Mouse (Mus musculus) activated CD4-positive, CD25-positive, alpha-beta regulatory T cell, adult 4 months (primary cell): Measurements from ENCODE around the gene Nckipsd. TPM values are rescaled to one million over a fixed set of nuclear protein-coding genes. Genes with fewer than 3 reads are reported as not detected.

Experiments
- ATAC-seq: one replicate; pipeline ENCODE4 v1.8.0; 2017
- polyA plus RNA-seq, 2 experiments: library from polyadenylated mRNA; unstranded; fragments of 100-300 nt; shearing (Covaris generic); gene quantifications; one replicate each; pipeline ENCODE4 v1.2.1; 2017

Gene Nckipsd
- polyA plus RNA-seq, 2 experiments from 2014 or later = 3.9 to 7.3 TPM

DNA sequence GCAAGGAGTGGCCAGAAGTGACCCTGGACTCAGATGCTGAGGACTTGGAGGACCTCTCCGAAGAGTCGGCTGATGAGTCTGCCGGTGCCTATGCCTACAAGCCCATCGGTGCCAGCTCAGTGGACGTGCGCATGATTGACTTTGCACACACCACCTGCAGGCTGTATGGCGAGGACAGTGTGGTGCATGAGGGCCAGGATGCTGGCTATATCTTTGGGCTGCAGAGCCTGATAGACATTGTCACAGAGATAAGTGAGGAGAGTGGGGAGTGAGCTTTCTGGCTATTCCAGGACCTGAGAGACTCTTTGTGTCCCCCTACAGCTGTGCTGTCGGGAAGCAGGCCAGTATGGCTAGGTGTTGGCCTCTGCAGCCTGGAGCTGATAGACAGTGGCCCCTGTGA, 2.4 kb upstream of the Nckipsd start:
- ATAC-seq = no peak

GRCm38 (mm10) chr9:108806379-108806778, 1.8 kb upstream of the Nckipsd start:
- no peak for ATAC-seq

DNA sequence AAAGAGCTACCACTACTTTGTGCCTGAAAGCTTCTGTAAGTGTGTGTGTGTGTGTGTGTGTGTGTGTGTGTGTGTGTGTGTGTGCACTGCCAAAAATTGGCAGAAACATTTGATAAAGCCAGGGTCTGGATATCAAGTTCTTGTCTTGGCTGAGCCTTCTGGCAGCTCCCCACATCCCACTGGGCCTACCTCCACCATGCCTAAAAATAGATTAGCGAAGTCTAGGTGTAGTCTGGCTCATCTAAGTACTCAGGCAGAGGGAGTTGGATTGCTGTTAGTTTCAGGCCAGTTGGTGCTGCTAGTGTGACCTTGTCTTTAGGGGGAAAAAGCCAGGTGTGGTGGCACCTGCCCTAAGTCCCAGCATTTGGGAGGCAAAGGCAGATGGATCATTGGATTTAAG, 1.3 kb upstream of the Nckipsd start:
- no peak for ATAC-seq

DNA sequence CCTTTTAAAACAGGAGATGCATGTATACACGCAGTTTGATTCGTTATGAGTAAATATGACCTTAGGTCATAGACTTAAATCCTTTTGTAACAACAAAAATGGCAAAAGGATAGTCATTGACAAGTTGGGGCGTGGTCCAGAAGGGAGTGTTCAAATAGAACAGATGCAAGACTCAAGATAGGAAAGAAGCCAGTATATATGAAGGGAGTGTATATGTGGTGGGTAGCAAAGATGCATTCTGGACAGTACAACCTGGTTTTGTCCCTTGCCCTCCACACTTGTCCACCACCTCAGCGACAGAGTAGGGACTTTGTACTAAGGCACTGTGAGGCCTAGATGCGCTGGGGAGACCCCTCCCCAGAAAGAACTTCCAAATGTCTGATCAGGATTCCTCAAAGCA, 494 bp upstream of the Nckipsd start:
- no peak for ATAC-seq

DNA sequence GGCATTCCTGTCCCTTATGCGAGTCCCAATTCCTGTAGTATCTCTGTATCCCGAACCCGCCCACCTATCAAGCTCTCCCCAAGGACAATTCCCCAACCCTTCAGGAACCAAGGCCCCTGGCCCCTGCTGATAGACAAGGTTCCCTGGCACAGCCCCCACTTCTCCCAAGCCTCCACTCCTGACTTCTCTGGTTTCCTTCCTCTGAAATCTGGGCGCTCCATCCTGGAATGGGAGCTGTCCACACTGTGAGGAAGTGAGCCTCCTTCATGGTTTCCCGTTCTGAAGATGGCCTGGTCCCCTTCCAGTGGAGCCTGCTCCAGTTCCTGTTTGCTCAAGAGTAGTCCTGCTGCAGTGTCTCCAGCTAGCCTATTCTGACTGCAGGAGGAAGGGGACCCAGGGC, 1.0 kb downstream of the Nckipsd start:
- no peak for ATAC-seq

DNA sequence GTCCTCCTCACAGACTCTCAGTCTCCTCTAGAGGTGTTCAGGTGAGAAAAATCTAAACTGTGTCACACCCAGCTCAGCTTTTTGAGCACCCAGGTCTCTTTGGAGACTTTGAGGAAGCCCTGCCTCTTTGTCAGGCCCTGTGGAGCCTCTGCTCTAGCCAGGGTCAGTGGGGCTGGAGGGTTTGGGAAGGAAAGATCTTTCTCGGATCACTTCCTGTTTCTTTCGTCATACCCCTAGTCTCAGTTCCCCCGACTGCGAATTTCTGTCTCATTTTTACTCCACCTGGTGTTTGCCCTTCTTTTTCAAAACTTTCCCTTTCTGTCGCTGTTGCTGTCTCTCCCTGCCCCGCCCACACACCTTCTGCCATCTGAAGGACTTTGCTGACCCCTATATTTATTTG, 1.6 kb downstream of the Nckipsd start:
- ATAC-seq = no peak

- ATAC-seq = no peak
Measured at GRCm38 (mm10) chr9:108810516-108810915, 2.3 kb downstream of the Nckipsd start.

DNA sequence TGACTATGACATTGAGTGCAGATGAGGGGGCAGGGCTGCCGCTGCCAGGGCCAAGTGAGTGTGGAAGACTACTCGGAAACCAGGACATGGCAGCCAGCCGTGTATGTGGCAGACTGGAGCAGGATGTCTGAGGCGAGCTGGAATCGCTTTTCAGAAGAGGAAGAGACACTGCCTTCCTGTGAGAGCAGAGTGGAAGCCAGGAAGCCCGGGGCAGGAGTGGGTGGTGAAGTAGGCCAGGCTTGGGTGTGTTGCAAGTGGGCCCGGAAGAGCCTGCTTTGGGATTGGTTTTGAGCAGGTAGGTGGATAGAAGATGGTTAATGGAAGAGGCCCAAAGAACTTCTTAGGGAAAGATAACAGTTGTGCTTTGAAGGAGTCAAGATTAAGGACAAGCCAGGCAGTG, 7.4 kb downstream of the Nckipsd start:
- no peak for ATAC-seq

GRCm38 (mm10) chr9:108819495-108819894, 11.3 kb downstream of the Nckipsd start:
- ATAC-seq = no peak

- ATAC-seq = no peak
Measured at GRCm38 (mm10) chr9:108820077-108820476, 11.9 kb downstream of the Nckipsd start.

DNA sequence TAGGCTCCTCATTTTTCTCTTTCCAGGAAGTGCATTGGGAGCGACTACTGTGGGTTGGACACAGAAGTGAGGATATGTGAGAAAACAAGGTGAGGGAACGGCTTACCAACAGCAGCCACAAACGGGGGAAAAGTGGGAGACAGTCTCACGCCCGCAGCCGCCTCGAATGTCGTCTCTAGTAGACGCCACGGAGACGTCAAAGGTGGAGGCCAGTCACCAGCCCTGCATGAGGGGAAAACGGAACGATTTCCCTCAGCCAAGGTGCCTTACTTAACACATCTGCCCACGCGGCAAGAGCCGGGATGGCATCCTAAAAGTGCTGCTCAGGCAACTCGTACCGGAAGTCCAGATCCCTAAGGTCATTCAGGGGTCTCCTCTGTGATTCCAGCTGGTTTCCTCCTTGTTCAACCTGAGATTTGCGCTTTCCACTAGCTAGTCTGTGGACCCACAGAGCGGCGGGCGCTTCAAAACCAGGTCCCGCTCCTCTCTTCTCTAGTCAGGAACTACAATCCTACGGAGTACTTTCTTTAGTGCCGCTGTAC, 16.0 kb downstream of the Nckipsd start:
- ATAC-seq = no peak

DNA sequence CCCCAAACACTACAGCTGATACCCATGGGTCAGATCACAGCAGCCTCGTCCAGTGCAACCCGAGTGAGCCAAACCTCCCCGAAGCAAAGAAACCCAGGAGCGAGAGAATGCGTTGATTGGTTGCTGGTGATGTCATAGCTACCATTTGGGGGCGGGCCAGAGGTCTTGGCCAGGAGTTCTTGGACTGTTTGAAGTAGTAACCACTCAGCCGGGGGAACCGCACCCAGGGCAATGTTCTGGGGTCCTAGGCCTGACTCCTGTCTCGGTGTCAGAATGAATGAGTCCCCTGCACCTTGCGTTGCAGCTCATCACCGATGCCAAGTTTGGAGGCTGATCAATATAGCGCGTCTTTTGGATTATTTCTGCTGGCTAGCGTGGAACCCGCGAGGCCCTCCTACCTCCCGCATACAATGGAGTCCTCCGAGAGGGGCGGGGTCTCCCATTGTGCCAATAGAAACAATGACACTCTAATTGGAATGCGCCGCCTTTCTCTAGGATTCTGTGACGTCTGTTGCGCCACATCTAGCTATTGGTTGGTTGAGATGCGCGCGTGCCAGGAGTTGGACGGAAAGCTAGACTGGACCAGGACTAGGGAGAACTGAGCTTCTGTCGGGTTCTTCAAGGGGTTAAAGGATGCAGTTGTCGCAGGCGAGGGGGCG, 16.7 kb downstream of the Nckipsd start:
- ATAC-seq = no peak

DNA sequence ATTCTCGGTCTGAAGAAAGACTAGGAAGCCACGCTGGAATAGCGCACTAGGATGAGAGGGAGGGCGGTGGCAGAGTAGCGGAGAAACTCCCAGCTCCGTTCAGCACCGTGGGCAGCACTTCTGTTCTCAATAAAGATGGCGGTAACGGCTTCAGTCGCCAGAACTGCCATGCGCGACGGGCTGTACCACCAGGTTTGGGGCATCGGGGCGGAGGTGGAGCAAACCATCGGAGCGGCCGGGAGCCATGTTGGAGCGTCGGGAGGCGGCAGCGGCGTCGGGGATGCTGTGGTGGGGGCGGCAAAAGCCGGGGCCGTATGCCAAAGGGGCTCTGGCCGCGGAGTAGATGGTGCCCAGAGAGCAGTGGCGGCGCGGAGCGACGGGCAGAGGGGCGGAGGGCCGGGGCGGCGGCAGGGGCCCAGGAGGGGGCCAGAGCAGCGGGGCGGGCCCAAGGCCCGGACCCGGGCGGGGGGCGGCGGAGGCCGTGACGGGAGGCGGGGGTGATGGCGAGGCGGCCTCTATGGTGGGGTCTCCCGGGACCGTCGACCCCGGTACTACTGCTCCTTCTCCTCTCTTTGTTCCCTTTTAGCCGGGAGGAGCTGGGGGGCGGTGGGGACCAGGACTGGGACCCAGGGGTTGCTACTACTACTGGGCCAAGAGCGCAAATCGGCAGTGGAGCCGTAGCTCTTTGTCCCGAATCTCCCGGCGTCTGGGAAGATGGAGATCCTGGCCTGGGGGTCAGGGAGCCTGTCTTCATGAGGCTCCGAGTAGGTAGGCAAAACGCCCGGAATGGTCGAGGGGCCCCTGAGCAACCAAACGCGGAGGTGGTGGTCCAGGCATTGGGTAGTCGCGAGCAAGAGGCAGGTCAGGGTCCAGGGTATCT, 17.9 kb downstream of the Nckipsd start, which contains the start of gene Celsr3:
Celsr3 (plus strand) TSS at position 501 of the 880 bp plus-strand sequence.
- ATAC-seq = no peak

DNA sequence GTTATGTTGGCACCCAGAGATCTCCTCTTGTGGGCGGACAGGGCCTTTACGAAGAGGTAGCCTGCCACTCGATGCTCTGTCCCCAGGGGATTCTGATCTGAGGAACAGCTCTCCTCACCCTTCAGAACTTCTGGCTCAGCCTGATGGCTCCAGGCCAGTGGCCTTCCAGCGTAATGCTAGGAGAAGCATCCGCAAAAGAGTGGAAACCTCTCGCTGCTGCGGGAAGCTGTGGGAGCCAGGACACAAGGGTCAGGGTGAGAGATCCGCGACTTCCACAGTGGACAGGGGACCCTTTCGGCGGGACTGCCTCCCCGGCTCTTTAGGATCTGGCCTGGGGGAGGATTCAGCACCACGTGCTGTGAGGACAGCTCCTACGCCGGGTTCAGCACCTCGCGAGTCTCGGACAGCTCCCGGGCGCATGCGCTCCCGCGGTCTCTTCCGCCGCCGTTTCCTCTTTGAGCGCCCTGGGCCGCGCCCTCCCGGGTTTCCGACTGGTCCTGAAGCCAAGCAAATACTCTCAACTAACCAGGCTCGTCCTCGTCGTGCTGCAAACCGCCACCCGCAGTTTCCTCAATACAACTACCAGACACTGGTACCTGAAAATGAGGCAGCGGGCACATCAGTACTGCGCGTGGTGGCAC, 18.7 kb downstream of the Nckipsd start:
- ATAC-seq = peak; percentile 36

DNA sequence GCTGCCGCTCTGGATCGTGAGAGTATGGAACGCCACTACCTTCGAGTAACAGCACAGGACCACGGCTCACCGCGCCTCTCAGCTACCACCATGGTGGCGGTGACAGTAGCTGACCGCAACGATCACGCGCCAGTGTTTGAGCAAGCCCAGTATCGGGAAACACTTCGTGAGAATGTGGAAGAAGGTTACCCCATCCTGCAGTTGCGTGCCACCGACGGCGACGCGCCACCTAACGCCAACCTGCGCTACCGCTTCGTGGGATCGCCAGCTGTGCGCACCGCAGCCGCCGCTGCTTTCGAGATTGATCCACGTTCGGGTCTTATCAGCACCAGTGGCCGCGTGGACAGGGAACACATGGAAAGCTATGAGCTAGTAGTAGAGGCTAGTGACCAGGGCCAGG, 19.3 kb downstream of the Nckipsd start:
- no peak for ATAC-seq

DNA sequence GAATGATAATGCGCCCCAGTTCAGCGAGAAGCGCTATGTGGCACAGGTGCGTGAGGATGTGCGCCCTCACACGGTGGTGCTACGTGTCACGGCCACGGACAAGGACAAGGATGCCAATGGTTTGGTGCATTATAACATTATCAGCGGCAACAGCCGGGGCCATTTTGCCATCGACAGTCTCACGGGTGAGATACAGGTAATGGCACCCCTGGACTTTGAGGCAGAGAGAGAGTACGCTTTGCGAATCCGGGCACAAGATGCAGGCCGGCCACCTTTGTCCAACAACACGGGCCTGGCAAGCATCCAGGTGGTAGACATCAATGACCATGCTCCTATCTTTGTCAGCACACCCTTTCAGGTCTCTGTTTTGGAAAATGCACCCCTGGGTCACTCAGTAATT, 19.7 kb downstream of the Nckipsd start:
- no peak for ATAC-seq

DNA sequence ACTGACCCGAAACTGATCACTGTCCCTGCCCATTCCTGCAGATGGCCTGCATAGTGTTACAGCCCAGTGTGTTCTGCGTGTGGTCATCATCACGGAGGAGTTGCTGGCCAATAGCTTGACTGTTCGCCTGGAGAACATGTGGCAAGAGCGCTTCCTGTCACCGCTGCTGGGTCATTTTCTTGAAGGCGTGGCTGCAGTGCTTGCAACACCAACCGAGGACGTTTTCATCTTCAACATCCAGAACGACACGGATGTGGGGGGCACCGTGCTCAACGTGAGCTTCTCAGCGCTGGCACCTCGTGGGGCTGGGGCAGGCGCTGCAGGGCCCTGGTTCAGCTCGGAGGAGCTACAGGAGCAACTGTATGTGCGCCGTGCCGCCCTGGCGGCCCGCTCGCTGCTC, 23.5 kb downstream of the Nckipsd start:
- ATAC-seq = no peak

- ATAC-seq = peak; percentile 87
Measured at GRCm38 (mm10) chr9:108832390-108833108, 24.4 kb downstream of the Nckipsd start.

GRCm38 (mm10) chr9:108842989-108843388, 34.8 kb downstream of the Nckipsd start:
- no peak for ATAC-seq

DNA sequence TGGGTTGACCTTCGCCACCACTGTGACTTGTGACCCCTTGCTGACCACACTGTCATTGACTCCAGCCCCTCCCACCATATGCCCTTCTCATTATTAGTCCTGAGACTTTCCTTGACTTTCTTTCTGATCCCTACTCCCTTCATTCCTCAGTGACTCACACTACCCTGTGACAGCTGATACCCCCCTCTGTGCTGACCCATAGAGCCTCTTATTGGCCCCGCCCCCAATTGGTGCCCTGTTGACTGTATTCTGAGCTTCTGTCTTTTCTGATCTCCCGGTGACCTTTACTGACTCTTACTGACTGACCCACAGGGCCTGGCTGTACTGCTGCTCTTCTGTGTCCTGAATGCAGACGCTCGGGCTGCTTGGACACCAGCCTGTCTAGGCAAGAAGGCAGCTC, 37.2 kb downstream of the Nckipsd start:
- ATAC-seq = no peak

DNA sequence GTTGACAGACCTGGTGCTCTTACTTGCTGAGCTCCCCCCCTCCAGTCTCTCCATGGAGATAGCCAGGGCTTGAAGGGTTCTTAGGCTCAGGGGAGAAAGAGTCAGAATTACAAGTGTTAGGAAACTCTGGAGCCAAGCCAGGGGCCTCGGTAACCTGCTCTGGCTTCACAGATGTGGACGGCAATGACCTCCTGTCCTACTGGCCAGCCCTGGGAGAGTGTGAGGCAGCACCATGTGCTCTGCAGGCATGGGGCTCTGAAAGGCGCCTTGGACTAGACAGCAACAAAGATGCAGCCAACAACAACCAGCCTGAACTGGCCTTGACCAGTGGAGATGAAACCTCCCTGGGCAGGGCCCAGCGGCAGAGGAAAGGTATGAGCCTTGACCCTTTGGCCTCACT, 39.2 kb downstream of the Nckipsd start:
- no peak for ATAC-seq

DNA sequence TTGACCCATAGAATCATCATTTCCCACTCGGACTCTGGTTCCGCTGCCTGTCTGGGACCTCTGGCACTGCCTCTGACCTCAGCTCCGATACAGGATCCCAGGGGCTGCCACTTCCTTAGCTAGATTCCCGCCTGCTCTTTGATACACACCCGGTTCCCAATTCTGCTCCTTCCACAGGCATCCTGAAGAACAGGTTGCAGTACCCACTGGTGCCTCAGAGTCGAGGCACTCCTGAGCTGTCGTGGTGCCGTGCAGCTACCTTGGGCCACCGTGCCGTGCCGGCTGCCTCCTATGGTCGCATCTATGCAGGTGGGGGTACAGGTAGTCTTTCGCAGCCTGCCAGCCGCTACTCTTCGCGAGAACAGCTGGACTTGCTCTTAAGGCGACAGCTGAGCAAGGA, 40.3 kb downstream of the Nckipsd start:
- ATAC-seq = no peak

GRCm38 (mm10) chr9:108852976-108853375, 44.8 kb downstream of the Nckipsd start, which contains the start of gene Slc26a6:
Gene Slc26a6 (plus strand): TSS chr9:108853283.
- no peak for ATAC-seq
